Mouse (Mus musculus) hindbrain, postnatal 0 days (tissue): ENCODE results near the gene St3gal6. TPM values are rescaled to one million over a fixed set of nuclear protein-coding genes. Genes with fewer than 3 reads are reported as not detected.

Experiments used
- ATAC-seq: fragments of 200-750 bp; cut with Nextera tagmentation; 2 replicates; pipeline ENCODE4 v1.8.0; 2017; ENCODE audit warnings: mild to moderate bottlenecking, moderate TSS enrichment, moderate library complexity
- DNase-seq: peaks from one replicate; pipeline ENCODE4 v3.0.0-alpha.2; 2015; ENCODE audit warnings: low spot score
- H3K27ac ChIP-seq: fragments of 300-500 bp; sonication (generic); 2 replicates; pipeline ENCODE4 v1.5.1; 2014; ENCODE audit warnings: mild to moderate bottlenecking
- H3K27me3 ChIP-seq: fragments of 300-500 bp; sonication (generic); 2 replicates; pipeline ENCODE4 v1.6.1; 2014; ENCODE audit warnings: low read length, mixed read lengths; ENCODE audit not compliant: insufficient read depth
- H3K36me3 ChIP-seq: fragments of 300-500 bp; sonication (generic); 2 replicates; pipeline ENCODE4 v1.6.1; 2014; ENCODE audit warnings: low read length, mixed read lengths; ENCODE audit not compliant: insufficient read depth
- H3K4me1 ChIP-seq: fragments of 300-500 bp; sonication (generic); 2 replicates; pipeline ENCODE4 v1.6.1; 2014; ENCODE audit warnings: antibody characterized with exemption, low read length, mixed read lengths; ENCODE audit not compliant: insufficient read depth
- H3K4me2 ChIP-seq: fragments of 300-500 bp; sonication (generic); 2 replicates; pipeline ENCODE4 v1.6.1; 2014; ENCODE audit warnings: low read depth, mild to moderate bottlenecking, low read length, moderate library complexity, mixed read lengths
- H3K4me3 ChIP-seq: fragments of 300-500 bp; sonication (generic); 2 replicates; pipeline ENCODE4 v1.5.1; 2014; ENCODE audit warnings: low read length
- H3K9ac ChIP-seq: fragments of 300-500 bp; sonication (generic); replicated peaks from 2 replicates; pipeline ENCODE4 v1.6.1; 2014; ENCODE audit warnings: mild to moderate bottlenecking, low read length, moderate library complexity, mixed read lengths
- H3K9me3 ChIP-seq: fragments of 300-500 bp; sonication (generic); 2 replicates; pipeline ENCODE4 v1.6.1; 2016; ENCODE audit warnings: low read length, mixed read lengths
- CTCF ChIP-seq: IDR thresholded peaks from 2 replicates; pipeline ENCODE4 v1.5.1; 2016; ENCODE audit warnings: antibody characterized with exemption, control low read depth, low read depth
- WGBS: fragments of 180-500 bp; shearing (Covaris S2); extraction: QIAGEN DNeasy Blood & Tissue Kit; methylation state at CpG from one replicate; pipeline ENCODE4 v1.1.7; 2014; 5-methylcytosine and 5-hydroxymethylcytosine counted together
- polyA plus RNA-seq: library from polyadenylated mRNA; unstranded; fragments of >200 nt; fragmentation: Nextera tagmentation; extraction: Ambion mirVana; gene quantifications from 2 replicates; pipeline ENCODE4 v1.2.1, GENCODE M21; 2015
- total RNA-seq: library from RNA; depleted of rRNA; stranded (reverse); fragments of >200 nt; gene quantifications from 2 replicates; pipeline ENCODE4 v1.2.3, GENCODE M21; 2014

The St3gal6 gene
- total and polyA plus RNA-seq, 2 experiments from 2014 or later = 10.8 to 18.5 TPM

- Histone ChIP-seq H3K36me3 (no peaks in the 10 kb centered on the region), H3K9ac (no peak overlapping the region), H3K9me3 (no peaks in the 10 kb centered on the region), H3K4me1 (no peaks in the 10 kb centered on the region), H3K27ac (no peak overlapping the region), H3K4me2 (no peak overlapping the region), H3K4me3 (no peak overlapping the region), H3K27me3 (no peaks in the 10 kb centered on the region)
- DNase-seq = no peak
- WGBS = 91% methylated on average over 2 of the region's 2 CpGs
- no peak for TF ChIP-seq CTCF
- no peak for ATAC-seq
Observed at GRCm38 (mm10) chr16:58533254-58533653, 9.2 kb upstream of the St3gal6 start.

DNA sequence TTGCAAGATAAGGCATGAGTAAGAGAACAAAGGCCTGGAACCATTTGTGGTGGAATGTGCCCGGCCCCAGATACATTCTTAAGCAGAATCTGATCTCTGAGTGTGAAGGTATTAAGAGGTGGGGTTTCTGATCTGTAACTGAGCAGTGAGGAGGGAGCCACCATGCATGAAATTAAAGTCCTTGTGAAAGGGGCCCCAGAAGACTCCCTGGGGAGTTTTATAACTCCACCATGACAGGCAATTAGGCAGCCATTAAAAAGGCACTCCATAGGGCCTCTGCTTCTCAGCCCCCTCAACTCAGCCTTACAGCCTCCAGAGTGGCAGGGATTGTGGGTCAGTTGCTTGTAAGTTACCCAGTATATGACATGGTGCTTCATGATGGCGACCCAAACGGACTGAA is 8.5 kb upstream of the St3gal6 start:
- no peak overlapping the region for H3K9ac ChIP-seq
- no peak overlapping the region for H3K4me2 ChIP-seq
- WGBS = 48% methylated on average over 3 of the region's 3 CpGs
- no peaks in the 10 kb centered on the region for H3K4me1 ChIP-seq
- DNase-seq = no peak
- no peak overlapping the region for H3K27ac ChIP-seq
- H3K27me3 ChIP-seq = no peaks in the 10 kb centered on the region
- ATAC-seq = no peak
- no peaks in the 10 kb centered on the region for H3K9me3 ChIP-seq
- TF ChIP-seq CTCF = no peak
- H3K36me3 ChIP-seq = no peaks in the 10 kb centered on the region
- no peak overlapping the region for H3K4me3 ChIP-seq

- no peak for TF ChIP-seq CTCF
- Histone ChIP-seq H3K9ac (no peak overlapping the region), H3K4me3 (no peak overlapping the region), H3K4me2 (no peak overlapping the region), H3K36me3 (no peaks in the 10 kb centered on the region), H3K27me3 (no peaks in the 10 kb centered on the region), H3K4me1 (no peaks in the 10 kb centered on the region), H3K27ac (no peak overlapping the region), H3K9me3 (0 out of 2 replicates have a peak, but pooled peaks cover 3% of the 10 kb centered on the region)
- ATAC-seq (no peak), DNase-seq (no peak)
- 77% methylated on average over 5 of the region's 5 CpGs for WGBS
Observed at GRCm38 (mm10) chr16:58527817-58528216, 3.8 kb upstream of the St3gal6 start.

GRCm38 (mm10) chr16:58526729-58527128 is 2.7 kb upstream of the St3gal6 start:
- Histone ChIP-seq H3K9ac (no peak overlapping the region), H3K36me3 (no peaks in the 10 kb centered on the region), H3K27me3 (no peaks in the 10 kb centered on the region), H3K4me2 (no peak overlapping the region), H3K9me3 (0 out of 2 replicates have a peak, but pooled peaks cover 3% of the 10 kb centered on the region), H3K4me3 (no peak overlapping the region), H3K4me1 (no peaks in the 10 kb centered on the region), H3K27ac (no peak overlapping the region)
- TF ChIP-seq CTCF = no peak
- 82% methylated on average over 6 of the region's 6 CpGs for WGBS
- ATAC-seq (no peak), DNase-seq (no peak)

GRCm38 (mm10) chr16:58525832-58526231 is 1.8 kb upstream of the St3gal6 start:
- no peak for ATAC-seq
- Histone ChIP-seq H3K4me1 (no peaks in the 10 kb centered on the region), H3K27ac (no peak overlapping the region), H3K27me3 (no peaks in the 10 kb centered on the region), H3K4me3 (no peak overlapping the region), H3K4me2 (no peak overlapping the region), H3K9me3 (0 out of 2 replicates have a peak, but pooled peaks cover 3% of the 10 kb centered on the region), H3K36me3 (no peaks in the 10 kb centered on the region), H3K9ac (no peak overlapping the region)
- DNase-seq = no peak
- no peak for TF ChIP-seq CTCF

DNA sequence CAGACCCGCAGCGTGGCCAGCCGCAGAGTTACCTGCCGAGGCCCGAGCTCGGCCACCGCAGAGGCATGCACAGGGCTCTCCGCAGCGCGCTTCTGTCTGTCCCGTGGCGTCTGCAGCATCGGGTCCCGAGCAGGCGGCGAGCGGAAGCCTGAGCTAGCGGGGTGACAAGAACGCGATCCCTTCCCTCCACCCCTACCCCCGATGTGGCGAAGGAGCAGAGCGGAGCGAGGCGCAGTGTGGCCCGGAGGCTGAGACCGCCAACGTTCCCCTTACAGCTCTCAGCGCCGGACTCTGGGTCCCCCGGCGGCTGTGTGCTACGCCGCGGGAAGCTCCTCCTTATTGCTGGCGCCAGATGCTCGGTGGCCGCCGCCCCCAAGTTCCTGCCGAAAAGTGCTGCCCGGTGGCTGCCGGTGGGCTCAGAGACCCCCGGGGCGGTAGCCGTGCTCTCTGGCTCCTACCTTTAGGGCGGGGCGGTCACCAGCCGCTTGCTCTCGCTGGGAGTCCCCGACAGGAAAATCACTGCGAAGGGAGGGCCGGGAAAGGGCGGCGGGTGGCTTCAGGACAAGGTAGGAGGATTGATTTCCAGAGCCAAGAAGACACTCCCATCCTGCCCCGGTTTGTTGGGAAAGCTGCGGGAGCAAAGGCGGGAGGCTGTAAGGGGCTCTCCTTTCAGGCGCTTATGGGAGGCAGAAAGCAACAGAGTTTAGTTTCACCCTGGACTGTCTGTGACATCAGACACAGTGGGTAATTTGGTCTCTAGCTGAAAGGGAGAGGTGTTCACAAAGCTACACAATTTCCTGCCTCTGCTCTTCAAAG is 791 bp downstream of the St3gal6 start:
- H3K4me2 ChIP-seq = peak overlapping the region; percentile 76
- under 1% methylated on average over 54 of the region's 58 CpGs for WGBS
- DNase-seq (peak; percentile 70), ATAC-seq (peak; percentile 91)
- peak overlapping the region; percentile 76 for H3K27ac ChIP-seq
- H3K36me3 ChIP-seq = no peaks in the 10 kb centered on the region
- 0 out of 2 replicates have a peak, but pooled peaks cover 3% of the 10 kb centered on the region for H3K9me3 ChIP-seq
- H3K27me3 ChIP-seq = no peaks in the 10 kb centered on the region
- peak overlapping the region; percentile 76 for H3K9ac ChIP-seq
- H3K4me1 ChIP-seq = no peaks in the 10 kb centered on the region
- peak overlapping the region; percentile 89 for H3K4me3 ChIP-seq
- no peak for TF ChIP-seq CTCF

- Histone ChIP-seq H3K4me1 (no peaks in the 10 kb centered on the region), H3K9me3 (0 out of 2 replicates have a peak, but pooled peaks cover 3% of the 10 kb centered on the region), H3K4me3 (peak overlapping the region; percentile 89), H3K4me2 (peak overlapping the region; percentile 76), H3K9ac (peak overlapping the region; percentile 76), H3K27ac (peak overlapping the region; percentile 76), H3K36me3 (no peaks in the 10 kb centered on the region), H3K27me3 (no peaks in the 10 kb centered on the region)
- no peak; the same call in 1 of the 2 replicates for ATAC-seq
- TF ChIP-seq CTCF = no peak
- DNase-seq = no peak
- under 1% methylated on average over 16 of the region's 16 CpGs for WGBS
Observed at GRCm38 (mm10) chr16:58522677-58523043, 1.4 kb downstream of the St3gal6 start.
